Mouse (Mus musculus) neutrophil, adult 65 days (primary cell): ENCODE measurements around the gene Vmn1r202. TPM values are rescaled to one million over a fixed set of nuclear protein-coding genes. Genes with fewer than 3 reads are reported as not detected.

Experiments
- total RNA-seq: library from RNA; stranded (reverse); gene quantifications from 2 replicates; pipeline ENCODE4 v1.2.4, GENCODE M21; 2023

Vmn1r202 gene
- total RNA-seq: not detected in 2 replicates

GRCm38 (mm10) chr13:22505281-22505680 is at the start of gene Vmn1r202:
Gene Vmn1r202 (minus strand): TSS chr13:22505381.

GRCm38 (mm10) chr13:22552898-22553297 is 47.7 kb upstream of the Vmn1r202 start, which contains the start of gene Vmn1r204:
Gene Vmn1r204 (plus strand): TSS chr13:22553198.

GRCm38 (mm10) chr13:22517814-22518213 is 12.6 kb upstream of the Vmn1r202 start, which contains the start of gene Vmn1r203:
Gene Vmn1r203 (plus strand): TSS chr13:22518114.

GRCm38 (mm10) chr13:22471623-22472022 is 33.6 kb downstream of the Vmn1r202 start, which contains the start of gene Vmn1r201:
Gene Vmn1r201 (plus strand): TSS chr13:22471923.

Other genes starting within 250 kb of the Vmn1r202 start
- gene Vmn1r195, start 234.9 kb downstream of the Vmn1r202 start, total RNA-seq: not detected in 2 replicates
- not detected in 2 replicates for gene Vmn1r196, start 215.5 kb downstream of the Vmn1r202 start, total RNA-seq
- gene Vmn1r197, start 180.8 kb downstream of the Vmn1r202 start, total RNA-seq: not detected in 2 replicates
- gene Vmn1r198, start 155.0 kb downstream of the Vmn1r202 start, total RNA-seq: not detected in 2 replicates
- gene Vmn1r199, start 125.6 kb downstream of the Vmn1r202 start, total RNA-seq: not detected in 2 replicates
- not detected in 2 replicates for gene Vmn1r200, start 115.0 kb downstream of the Vmn1r202 start, total RNA-seq
- not detected in 2 replicates for gene Vmn1r201, start 33.5 kb downstream of the Vmn1r202 start, total RNA-seq
- gene Vmn1r203, start 12.7 kb upstream of the Vmn1r202 start, total RNA-seq: not detected in 2 replicates
- not detected in 2 replicates for gene Vmn1r204, start 47.8 kb upstream of the Vmn1r202 start, total RNA-seq
- gene Vmn1r205, start 87.6 kb upstream of the Vmn1r202 start, total RNA-seq: not detected in 2 replicates
- not detected in 2 replicates for gene Vmn1r206, start 118.9 kb upstream of the Vmn1r202 start, total RNA-seq
- 0.09 TPM in 1 of 2 replicates, not detected in the other for gene Vmn1r207-ps, start 224.2 kb upstream of the Vmn1r202 start, total RNA-seq